ENCODE assay signal across 18 mouse cellular contexts in the genomic region with DNA sequence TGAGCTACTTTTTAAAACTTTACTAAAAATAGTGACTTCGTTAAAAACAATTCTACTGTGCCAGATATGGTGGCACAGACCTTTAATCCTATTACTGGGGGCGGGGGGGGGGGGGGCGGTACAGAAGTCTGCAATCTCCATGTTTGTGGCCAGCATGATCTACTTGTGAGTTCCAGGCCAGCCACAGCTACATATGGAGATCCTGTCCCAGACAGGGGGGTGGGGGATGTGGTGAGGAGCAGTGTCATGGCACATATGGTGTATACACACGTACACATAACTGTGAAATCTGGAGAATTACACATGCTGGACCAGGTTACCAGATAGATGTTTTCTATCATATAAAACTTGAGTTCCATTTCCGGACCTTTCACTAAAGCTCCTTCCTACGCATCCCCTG. TPM values are rescaled to one million over a fixed set of nuclear protein-coding genes. Genes with fewer than 3 reads are reported as not detected.
"Had no signal": no experiment of that assay in that cellular context is flagged by ENCODE, and none has a peak within 500 bp of the region (broad histone marks: within the 10 kb centered on the region; RNA-seq: fewer than 3 reads in every experiment).

No protein-coding gene starts in this region.

- ATAC-seq: liver, postnatal 0 days had no signal

- H3K27ac ChIP-seq: midbrain, embryonic 10.5 days; midbrain, embryonic 12.5 days; neural tube, embryonic 13.5 days; neural tube, embryonic 15.5 days had no signal

- H3K27me3 ChIP-seq: midbrain, embryonic 12.5 days; neural tube, embryonic 13.5 days; neural tube, embryonic 15.5 days had no signal

- H3K4me1 ChIP-seq: midbrain, embryonic 12.5 days had no signal

- H3K9ac ChIP-seq: liver, postnatal 0 days; lung, embryonic 14.5 days; neural tube, embryonic 13.5 days; neural tube, embryonic 15.5 days had no signal

- DNase-seq: liver, postnatal 0 days; lung, embryonic 14.5 days; lung, postnatal 10 days; lung, postnatal 4 days; midbrain, embryonic 14.5 days; retina, postnatal 1 day; right cerebral cortex, adult 18-20 months; right cerebral cortex, postnatal 25 days; right cerebral cortex, postnatal 4 days; spleen, adult 18-20 months; thymus, adult 18-20 months; thymus, postnatal 14 days; thymus, postnatal 36 days had no signal

- H3K4me3 ChIP-seq: midbrain, embryonic 10.5 days; midbrain, embryonic 12.5 days; myocyte; neural tube, embryonic 13.5 days; neural tube, embryonic 15.5 days had no signal

- H3K36me3 ChIP-seq: midbrain, embryonic 12.5 days had no signal

- H3K4me2 ChIP-seq: lung, embryonic 14.5 days; midbrain, embryonic 12.5 days had no signal

- H3K9me3 ChIP-seq: midbrain, embryonic 10.5 days; midbrain, embryonic 12.5 days; neural tube, embryonic 13.5 days; neural tube, embryonic 15.5 days had no signal

RNA-seq across cellular contexts. Expression of a gene that starts 45.1 kb away (rescaled TPM):
- polyA plus RNA-seq: midbrain, embryonic 10.5 days; midbrain, embryonic 14.5 days; neural tube, embryonic 13.5 days; neural tube, embryonic 15.5 days had no signal
